Mouse (Mus musculus): ENCODE measurements at regions not wholly inside any gene's neighbourhood (a gene's known extent, or its start where the extent isn't known, plus 50 kb on each side); places are given as distances from the start of the nearest gene placed in this dataset.

GRCm38 (mm10) chr19:14847120-14847519 is 249.3 kb upstream of the Tle4 start:
- no peak for ATAC-seq (replicated peaks; ENCODE audit: low read depth, poor library complexity, severe bottlenecking)

GRCm38 (mm10) chr19:14835629-14836028 is 237.8 kb upstream of the Tle4 start:
- ATAC-seq (replicated peaks; ENCODE audit: low read depth, poor library complexity, severe bottlenecking) = no peak

GRCm38 (mm10) chr19:14816354-14816753 is 218.5 kb upstream of the Tle4 start:
- ATAC-seq (replicated peaks; ENCODE audit: low read depth, poor library complexity, severe bottlenecking) = no peak

- ATAC-seq (replicated peaks; ENCODE audit: low read depth, poor library complexity, severe bottlenecking) = no peak
Measured at GRCm38 (mm10) chr19:14806787-14807186, 208.9 kb upstream of the Tle4 start.

GRCm38 (mm10) chr19:14802909-14803650 is 205.2 kb upstream of the Tle4 start:
- ATAC-seq (replicated peaks; ENCODE audit: low read depth, poor library complexity, severe bottlenecking) = no peak

GRCm38 (mm10) chr19:14801669-14802068 is 203.8 kb upstream of the Tle4 start:
- ATAC-seq (replicated peaks; ENCODE audit: low read depth, poor library complexity, severe bottlenecking) = no peak

- ATAC-seq (replicated peaks; ENCODE audit: low read depth, poor library complexity, severe bottlenecking) = no peak
Measured at GRCm38 (mm10) chr19:14799002-14799401, 201.2 kb upstream of the Tle4 start.

- ATAC-seq (replicated peaks; ENCODE audit: low read depth, poor library complexity, severe bottlenecking) = no peak
Measured at GRCm38 (mm10) chr19:14798417-14798816, 200.6 kb upstream of the Tle4 start.

- ATAC-seq (replicated peaks; ENCODE audit: low read depth, poor library complexity, severe bottlenecking) = no peak
Measured at GRCm38 (mm10) chr19:14795910-14796309, 198.1 kb upstream of the Tle4 start.

- ATAC-seq (replicated peaks; ENCODE audit: low read depth, poor library complexity, severe bottlenecking) = no peak
Measured at GRCm38 (mm10) chr19:14789992-14790391, 192.1 kb upstream of the Tle4 start.

- no peak for ATAC-seq (replicated peaks; ENCODE audit: low read depth, poor library complexity, severe bottlenecking)
Measured at GRCm38 (mm10) chr19:14788630-14789029, 190.8 kb upstream of the Tle4 start.

GRCm38 (mm10) chr19:14786868-14787267 is 189.0 kb upstream of the Tle4 start:
- ATAC-seq (replicated peaks; ENCODE audit: low read depth, poor library complexity, severe bottlenecking) = no peak

- ATAC-seq (replicated peaks; ENCODE audit: low read depth, poor library complexity, severe bottlenecking) = no peak
Measured at GRCm38 (mm10) chr19:14785661-14786060, 187.8 kb upstream of the Tle4 start.

- no peak for ATAC-seq (replicated peaks; ENCODE audit: low read depth, poor library complexity, severe bottlenecking)
Measured at GRCm38 (mm10) chr19:14777709-14778108, 179.9 kb upstream of the Tle4 start.

- ATAC-seq (replicated peaks; ENCODE audit: low read depth, poor library complexity, severe bottlenecking) = no peak
Measured at GRCm38 (mm10) chr19:14777198-14777597, 179.3 kb upstream of the Tle4 start.

GRCm38 (mm10) chr19:14776791-14777190 is 178.9 kb upstream of the Tle4 start:
- no peak for ATAC-seq (replicated peaks; ENCODE audit: low read depth, poor library complexity, severe bottlenecking)

- ATAC-seq (replicated peaks; ENCODE audit: low read depth, poor library complexity, severe bottlenecking) = no peak
Measured at GRCm38 (mm10) chr19:14772794-14773193, 174.9 kb upstream of the Tle4 start.

GRCm38 (mm10) chr19:14752646-14753045 is 154.8 kb upstream of the Tle4 start:
- no peak for ATAC-seq (replicated peaks; ENCODE audit: low read depth, poor library complexity, severe bottlenecking)

- ATAC-seq (replicated peaks; ENCODE audit: low read depth, poor library complexity, severe bottlenecking) = no peak
Measured at GRCm38 (mm10) chr19:14742361-14742760, 144.5 kb upstream of the Tle4 start.

GRCm38 (mm10) chr19:14740936-14741335 is 143.1 kb upstream of the Tle4 start:
- no peak for ATAC-seq (replicated peaks; ENCODE audit: low read depth, poor library complexity, severe bottlenecking)

- ATAC-seq (replicated peaks; ENCODE audit: low read depth, poor library complexity, severe bottlenecking) = no peak
Measured at GRCm38 (mm10) chr19:14740139-14740538, 142.3 kb upstream of the Tle4 start.

- ATAC-seq (replicated peaks; ENCODE audit: low read depth, poor library complexity, severe bottlenecking) = no peak
Measured at GRCm38 (mm10) chr19:14736514-14736913, 138.7 kb upstream of the Tle4 start.
